Mouse (Mus musculus): ENCODE data around the gene Mras. TPM values are rescaled to one million over a fixed set of nuclear protein-coding genes. Genes with fewer than 3 reads are reported as not detected.

The Mras gene
- polyA plus RNA-seq, 1 experiment = 14.6 TPM

DNA sequence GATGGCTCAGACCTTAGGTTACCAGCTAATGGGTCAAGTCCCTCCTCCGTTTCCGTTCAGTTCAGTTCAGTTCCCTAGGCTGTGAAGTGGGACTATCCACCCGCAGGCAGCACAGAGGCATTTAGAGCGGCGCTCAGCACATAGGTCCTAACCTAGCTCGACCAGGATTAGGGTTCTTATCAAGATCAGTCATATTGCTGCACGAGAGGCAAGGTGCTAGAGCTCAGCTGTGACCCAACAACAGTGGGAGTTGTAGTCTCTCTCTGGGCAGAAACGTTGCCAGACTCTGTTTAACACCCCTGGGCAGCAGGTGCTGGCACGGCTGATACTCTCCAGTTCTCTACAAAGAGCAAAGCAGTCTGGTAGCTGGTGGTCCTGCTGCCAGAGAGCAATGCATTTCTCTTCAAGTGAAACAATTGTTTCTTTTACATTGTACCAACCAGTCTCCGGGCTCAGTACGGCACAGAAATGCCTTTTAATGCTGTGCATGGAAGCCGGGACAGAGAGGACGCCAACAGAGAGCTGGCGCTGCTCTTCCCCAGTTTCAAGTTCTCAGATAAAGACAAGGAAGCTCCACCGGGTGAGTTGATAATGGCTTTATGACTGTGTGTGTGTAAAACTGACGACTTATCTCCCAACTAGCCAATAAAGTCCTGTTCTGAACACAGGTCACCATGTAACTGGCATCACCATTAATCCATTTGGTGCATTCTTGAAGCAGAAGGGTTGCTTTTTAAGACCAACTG is 33.3 kb upstream of the Mras start:
- H3K27ac ChIP-seq (ENCODE audit: insufficient read depth, low read depth, low read length) = no peak overlapping the region
- H3K36me3 ChIP-seq (ENCODE audit: control insufficient read depth, insufficient read depth, low read length) = no peaks in the 10 kb centered on the region
- 0 out of 2 replicates have a peak, but pooled peaks cover 2% of the 10 kb centered on the region for H3K4me1 ChIP-seq (ENCODE audit: control insufficient read depth, insufficient read depth, low read length)
- TF ChIP-seq POLR2A (IDR thresholded peaks at IDR 0.05; ENCODE audit: low read depth, low read length) (no peak), CTCF (conservative IDR thresholded peaks at IDR 0.05; ENCODE audit: insufficient read depth, insufficient read length, low read depth, low read length) (no peak)
- WGBS = 52% methylated on average over 16 of the region's 16 CpGs
- H3K27me3 ChIP-seq (replicated peaks; ENCODE audit: control insufficient read depth, insufficient read depth, low read length) = no peaks in the 10 kb centered on the region
- H3K4me3 ChIP-seq (ENCODE audit: insufficient read depth, low read depth, low read length) = no peak overlapping the region
- no peak for DNase-seq

DNA sequence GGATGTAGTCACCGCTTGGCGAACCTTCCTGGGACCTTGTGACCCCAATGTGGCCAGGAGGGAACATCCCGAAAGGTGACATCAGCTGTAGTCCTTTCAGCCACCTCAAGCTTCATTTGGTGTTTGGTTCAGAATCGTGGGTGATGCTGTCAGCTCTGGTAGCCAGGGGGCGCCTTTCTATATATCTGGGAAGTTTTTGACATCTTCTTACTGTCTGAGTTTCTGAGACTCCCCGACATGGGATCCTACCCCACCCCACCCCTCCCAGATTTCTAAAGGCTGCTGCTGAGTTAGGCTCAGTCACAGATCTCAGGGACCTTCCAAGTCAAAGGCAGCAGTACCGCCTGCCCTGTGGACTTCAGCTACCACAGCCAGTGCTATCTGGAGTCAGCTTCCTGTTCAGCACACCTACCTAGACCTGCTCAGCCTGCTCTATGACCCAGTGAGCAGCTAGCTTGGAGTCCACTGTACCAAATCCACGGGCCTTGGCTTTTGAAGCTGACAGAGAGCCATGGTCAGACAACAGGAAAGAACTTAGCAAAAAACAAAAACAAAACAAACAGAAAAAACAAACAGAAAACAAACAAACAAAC is 32.6 kb upstream of the Mras start:
- H3K27me3 ChIP-seq (replicated peaks; ENCODE audit: control insufficient read depth, insufficient read depth, low read length) = no peaks in the 10 kb centered on the region
- peak; percentile 13 for DNase-seq
- no peak overlapping the region for H3K4me3 ChIP-seq (ENCODE audit: insufficient read depth, low read depth, low read length)
- TF ChIP-seq POLR2A (IDR thresholded peaks at IDR 0.05; ENCODE audit: low read depth, low read length) (no peak), CTCF (conservative IDR thresholded peaks at IDR 0.05; ENCODE audit: insufficient read depth, insufficient read length, low read depth, low read length) (peak; percentile 43; the same call in 1 of the 2 replicates)
- 0 out of 2 replicates have a peak, but pooled peaks cover 2% of the 10 kb centered on the region for H3K4me1 ChIP-seq (ENCODE audit: control insufficient read depth, insufficient read depth, low read length)
- WGBS = 47% methylated on average over 8 of the region's 8 CpGs
- H3K27ac ChIP-seq (ENCODE audit: insufficient read depth, low read depth, low read length) = no peak overlapping the region
- H3K36me3 ChIP-seq (ENCODE audit: control insufficient read depth, insufficient read depth, low read length) = no peaks in the 10 kb centered on the region

DNA sequence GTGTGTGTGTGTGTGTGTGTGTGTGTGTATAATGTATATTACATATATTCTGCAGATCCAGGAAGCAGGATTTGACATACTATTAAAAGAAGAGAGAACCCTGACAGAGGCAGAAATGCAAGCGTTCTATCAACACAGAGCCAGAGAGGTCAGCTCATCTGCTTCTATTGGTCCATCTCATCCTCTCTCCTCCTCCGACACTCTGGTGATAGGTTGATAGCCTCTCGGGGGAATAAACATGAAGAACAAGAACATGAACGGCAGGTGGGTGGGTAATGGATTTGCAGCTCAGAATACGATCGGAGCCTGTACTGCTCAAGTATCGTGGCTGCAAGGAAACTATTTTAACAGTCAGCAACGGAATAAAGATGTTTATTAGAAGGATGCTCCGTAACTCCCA is 31.4 kb upstream of the Mras start:
- H3K4me1 ChIP-seq (ENCODE audit: control insufficient read depth, insufficient read depth, low read length) = 0 out of 2 replicates have a peak, but pooled peaks cover 2% of the 10 kb centered on the region
- no peak for DNase-seq
- 75% methylated on average over 9 of the region's 9 CpGs for WGBS
- no peaks in the 10 kb centered on the region for H3K27me3 ChIP-seq (replicated peaks; ENCODE audit: control insufficient read depth, insufficient read depth, low read length)
- TF ChIP-seq POLR2A (IDR thresholded peaks at IDR 0.05; ENCODE audit: low read depth, low read length) (no peak), CTCF (conservative IDR thresholded peaks at IDR 0.05; ENCODE audit: insufficient read depth, insufficient read length, low read depth, low read length) (no peak)
- no peak overlapping the region for H3K4me3 ChIP-seq (ENCODE audit: insufficient read depth, low read depth, low read length)
- no peaks in the 10 kb centered on the region for H3K36me3 ChIP-seq (ENCODE audit: control insufficient read depth, insufficient read depth, low read length)
- H3K27ac ChIP-seq (ENCODE audit: insufficient read depth, low read depth, low read length) = no peak overlapping the region

DNA sequence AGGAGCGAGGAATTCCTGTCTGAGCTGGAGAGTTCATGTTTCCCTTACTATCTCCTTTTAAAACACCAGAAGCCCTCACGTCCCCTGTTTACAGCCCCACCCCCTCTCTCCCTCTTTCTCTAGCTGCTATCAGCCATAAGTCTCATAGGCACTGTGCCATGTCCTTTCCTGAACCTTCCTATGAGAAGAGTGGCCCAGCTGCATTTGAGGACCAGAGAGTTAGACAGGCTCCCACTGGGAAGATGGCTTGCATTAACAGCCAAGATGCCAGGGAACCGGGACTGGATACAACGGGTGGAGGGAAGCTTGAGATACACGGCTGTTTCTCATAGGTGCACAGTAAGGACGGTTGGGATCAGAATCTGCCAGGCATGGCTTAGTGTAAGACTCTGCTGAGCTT is 27.7 kb upstream of the Mras start:
- H3K27me3 ChIP-seq (replicated peaks; ENCODE audit: control insufficient read depth, insufficient read depth, low read length) = no peaks in the 10 kb centered on the region
- no peak for DNase-seq
- TF ChIP-seq CTCF (conservative IDR thresholded peaks at IDR 0.05; ENCODE audit: insufficient read depth, insufficient read length, low read depth, low read length) (no peak), POLR2A (IDR thresholded peaks at IDR 0.05; ENCODE audit: low read depth, low read length) (no peak)
- H3K4me3 ChIP-seq (ENCODE audit: insufficient read depth, low read depth, low read length) = no peak overlapping the region
- WGBS = 81% methylated on average over 6 of the region's 6 CpGs
- no peaks in the 10 kb centered on the region for H3K36me3 ChIP-seq (ENCODE audit: control insufficient read depth, insufficient read depth, low read length)
- no peak overlapping the region for H3K27ac ChIP-seq (ENCODE audit: insufficient read depth, low read depth, low read length)
- 0 out of 2 replicates have a peak, but pooled peaks cover under 1% of the 10 kb centered on the region for H3K4me1 ChIP-seq (ENCODE audit: control insufficient read depth, insufficient read depth, low read length)

DNA sequence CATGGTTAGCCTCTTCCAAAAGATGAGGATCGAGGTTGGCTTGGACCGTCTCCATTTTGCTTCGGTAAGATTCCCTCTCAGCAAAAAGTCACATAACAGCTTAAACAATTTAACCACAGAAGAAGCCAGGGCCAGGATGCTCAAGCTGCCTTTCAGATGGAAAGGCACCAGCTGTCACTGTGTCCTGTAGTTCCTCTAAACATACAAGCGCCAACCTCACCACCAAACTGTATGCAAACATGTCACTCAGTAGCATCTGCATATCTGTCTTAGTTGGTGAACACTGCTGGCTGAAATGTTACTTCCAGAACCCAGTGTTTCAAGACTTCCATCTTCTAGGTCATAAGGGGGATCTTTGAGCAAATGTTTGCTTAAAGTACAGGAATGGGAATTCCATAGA is 22.5 kb upstream of the Mras start:
- H3K27ac ChIP-seq (ENCODE audit: insufficient read depth, low read depth, low read length) = no peak overlapping the region
- H3K36me3 ChIP-seq (ENCODE audit: control insufficient read depth, insufficient read depth, low read length) = no peaks in the 10 kb centered on the region
- H3K4me3 ChIP-seq (ENCODE audit: insufficient read depth, low read depth, low read length) = no peak overlapping the region
- 85% methylated on average over 4 of the region's 4 CpGs for WGBS
- H3K4me1 ChIP-seq (ENCODE audit: control insufficient read depth, insufficient read depth, low read length) = no peaks in the 10 kb centered on the region
- no peak for DNase-seq
- TF ChIP-seq POLR2A (IDR thresholded peaks at IDR 0.05; ENCODE audit: low read depth, low read length) = no peak
- TF ChIP-seq CTCF (conservative IDR thresholded peaks at IDR 0.05; ENCODE audit: insufficient read depth, insufficient read length, low read depth, low read length) = no peak
- H3K27me3 ChIP-seq (replicated peaks; ENCODE audit: control insufficient read depth, insufficient read depth, low read length) = no peaks in the 10 kb centered on the region

DNA sequence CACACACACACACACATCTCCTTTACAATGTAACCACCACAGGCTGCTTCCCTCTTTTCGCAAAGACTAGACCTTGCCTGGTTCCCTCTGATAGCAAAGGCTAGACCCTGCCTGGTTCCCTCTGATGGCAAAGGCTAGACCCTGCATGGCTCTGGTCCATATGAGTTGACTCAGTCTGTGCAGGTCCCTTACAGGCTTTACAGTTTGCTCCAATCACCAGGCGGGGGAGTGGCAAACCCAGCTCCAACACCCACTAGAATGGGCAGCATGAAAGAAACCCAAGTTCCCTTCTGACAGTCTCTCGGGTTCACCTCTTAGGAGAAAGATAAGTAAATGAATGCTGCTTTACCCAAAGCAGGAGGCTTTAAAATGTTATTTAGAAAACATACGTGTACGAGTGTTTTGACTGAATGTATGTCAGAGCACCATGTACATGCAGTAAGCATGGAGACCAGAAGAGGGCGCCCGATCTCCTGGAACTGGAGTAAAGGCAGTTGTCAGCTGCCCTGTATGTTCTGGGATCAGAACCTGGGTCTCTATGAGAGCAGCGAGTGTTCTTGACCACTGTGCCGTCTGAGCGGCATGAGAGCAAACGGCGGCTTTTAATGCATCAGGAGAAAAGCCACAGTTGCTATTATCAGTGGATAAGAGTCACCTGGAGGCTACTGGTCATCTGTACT is 21.5 kb upstream of the Mras start:
- TF ChIP-seq CTCF (conservative IDR thresholded peaks at IDR 0.05; ENCODE audit: insufficient read depth, insufficient read length, low read depth, low read length) (peak; percentile 76), POLR2A (IDR thresholded peaks at IDR 0.05; ENCODE audit: low read depth, low read length) (no peak)
- WGBS = 39% methylated on average over 12 of the region's 12 CpGs
- peak; percentile 60 for DNase-seq

DNA sequence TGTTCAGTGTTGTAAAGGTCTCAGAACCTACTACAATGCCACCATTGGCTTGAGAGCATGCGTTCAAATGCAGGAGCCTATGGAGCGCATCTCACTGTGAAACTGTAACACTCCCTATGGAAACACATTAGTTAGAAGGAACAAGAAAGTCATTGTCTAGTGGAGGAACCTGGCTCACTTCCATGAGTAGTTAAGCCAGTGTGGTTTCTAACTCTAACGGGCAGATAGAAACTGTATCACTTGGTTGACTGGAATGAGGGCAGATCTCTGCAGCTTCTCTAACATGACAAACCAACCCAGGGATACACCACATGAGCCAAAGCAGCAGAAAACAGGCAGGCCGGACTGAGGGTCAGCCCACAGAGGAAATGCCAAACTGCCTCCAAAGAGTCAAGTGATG is 17.0 kb upstream of the Mras start:
- TF ChIP-seq POLR2A (IDR thresholded peaks at IDR 0.05; ENCODE audit: low read depth, low read length) (no peak), CTCF (conservative IDR thresholded peaks at IDR 0.05; ENCODE audit: insufficient read depth, insufficient read length, low read depth, low read length) (no peak)
- Histone ChIP-seq H3K27ac (ENCODE audit: insufficient read depth, low read depth, low read length) (no peak overlapping the region), H3K27me3 (replicated peaks; ENCODE audit: control insufficient read depth, insufficient read depth, low read length) (no peaks in the 10 kb centered on the region), H3K4me1 (ENCODE audit: control insufficient read depth, insufficient read depth, low read length) (no peaks in the 10 kb centered on the region; the same call in 1 of the 2 replicates), H3K4me3 (ENCODE audit: insufficient read depth, low read depth, low read length) (no peak overlapping the region), H3K36me3 (ENCODE audit: control insufficient read depth, insufficient read depth, low read length) (no peaks in the 10 kb centered on the region)
- WGBS = 81% methylated on average over 4 of the region's 4 CpGs
- DNase-seq = no peak

More for the DNA sequence above, 21.5 kb upstream of the Mras start:
- H3K27ac ChIP-seq (ENCODE audit: insufficient read depth, low read depth, low read length) = no peak overlapping the region
- no peaks in the 10 kb centered on the region for H3K27me3 ChIP-seq (replicated peaks; ENCODE audit: control insufficient read depth, insufficient read depth, low read length)
- no peaks in the 10 kb centered on the region for H3K36me3 ChIP-seq (ENCODE audit: control insufficient read depth, insufficient read depth, low read length)
- H3K4me1 ChIP-seq (ENCODE audit: control insufficient read depth, insufficient read depth, low read length) = no peaks in the 10 kb centered on the region
- no peak overlapping the region for H3K4me3 ChIP-seq (ENCODE audit: insufficient read depth, low read depth, low read length)
